Mouse (Mus musculus): ENCODE results near the gene Synpo2.

GRCm38 (mm10) chr3:123128781-123129180 is 107.2 kb downstream of the Synpo2 start:
- TF ChIP-seq CTCF (IDR thresholded peaks at IDR 0.05; ENCODE audit: insufficient read depth, low read length) (no peak), POLR2A (IDR thresholded peaks at IDR 0.05; ENCODE audit: borderline replicate concordance, extremely low read depth, low read depth, low read length) (no peak)
